Mouse (Mus musculus) testis, adult 2 months (tissue): Measurements from ENCODE around the gene Gm5105.

Experiments used
- CTCF ChIP-seq: fragments of 200-500 bp; IDR thresholded peaks from 2 replicates; pipeline ENCODE4 v1.5.1; 2012; ENCODE audit warnings: low read depth, mild to moderate bottlenecking, inconsistent platforms, low read length, moderate library complexity; ENCODE audit not compliant: control insufficient read depth, insufficient read depth, insufficient replicate concordance
- POLR2A ChIP-seq: fragments of 200-500 bp; IDR thresholded peaks from 2 replicates; pipeline ENCODE4 v1.6.1; 2012; ENCODE audit warnings: low read depth, mild to moderate bottlenecking, inconsistent platforms, low read length, moderate library complexity; ENCODE audit not compliant: control insufficient read depth

DNA sequence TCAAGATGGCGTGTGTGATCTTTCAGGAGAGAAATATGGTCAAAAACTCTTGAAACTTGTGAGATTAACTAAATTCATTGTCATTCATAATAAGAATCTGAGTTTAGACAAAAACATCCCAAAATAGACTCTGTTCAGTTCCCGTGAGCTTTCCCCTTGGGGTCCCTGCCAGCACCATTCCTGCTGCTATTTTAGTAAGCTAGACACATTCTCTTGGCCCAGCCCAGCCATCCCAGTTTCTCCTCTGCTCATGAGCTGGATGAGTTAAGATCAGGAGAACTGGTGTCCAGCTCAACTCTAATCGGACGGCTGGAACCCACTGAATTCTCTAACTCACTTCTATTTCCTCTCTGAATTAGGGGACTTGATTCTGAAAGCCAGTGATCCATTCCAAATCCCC lies 49.7 kb upstream of the Gm5105 start:
- TF ChIP-seq POLR2A (no peak), CTCF (no peak)
